Mouse (Mus musculus): ENCODE measurements around the gene Olfr172. TPM values are rescaled to one million over a fixed set of nuclear protein-coding genes. Genes with fewer than 3 reads are reported as not detected.

Olfr172 gene
- polyA plus RNA-seq, 1 experiment from 2014 or later, result not detected

DNA sequence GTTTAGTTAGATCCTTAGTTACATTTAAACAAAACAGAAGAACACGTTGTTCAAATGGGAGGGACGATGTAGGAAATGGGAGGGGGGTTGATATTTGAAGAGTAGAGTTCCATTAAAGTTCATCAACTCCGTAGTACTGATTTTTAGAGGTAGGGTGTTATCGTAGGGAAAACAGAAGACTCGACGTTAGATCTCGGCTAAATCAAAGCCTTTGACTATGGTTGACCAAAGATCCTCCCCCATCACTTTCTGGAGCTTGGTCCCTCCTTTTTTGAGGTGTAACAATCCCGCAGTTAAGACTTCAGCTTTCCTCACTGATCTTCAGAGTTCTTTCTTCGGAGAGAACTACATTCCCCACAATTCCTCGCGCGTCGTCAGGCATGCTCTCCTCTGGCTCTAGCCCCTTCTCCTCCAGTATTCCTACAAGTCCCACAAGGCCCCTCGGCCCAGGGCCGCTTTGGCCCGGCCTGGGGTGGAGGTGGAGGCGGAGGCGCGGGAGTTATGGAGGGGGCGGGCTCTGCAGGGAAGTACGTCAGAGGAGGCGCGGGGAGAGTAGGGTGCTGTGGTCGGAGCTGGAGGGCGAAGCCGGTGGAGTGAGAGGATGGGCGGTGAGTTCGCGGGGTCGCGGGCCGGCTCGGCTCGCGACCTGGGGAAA lies 35.4 kb downstream of the Olfr172 start, which contains the start of gene Cldnd1:
TSS of gene Cldnd1 (plus strand) at position 434 of the 655 bp plus-strand sequence.
- ATAC-seq (ENCODE audit: low FRiP score, low TSS enrichment), result peak; percentile 100
- peak within 1 kb of the TSS; percentile 62 for H3K9ac ChIP-seq (ENCODE audit: low read depth, low read length)
- peak within 1 kb of the TSS; percentile 50 for H3K4me2 ChIP-seq (replicated peaks; ENCODE audit: low read depth, low read length)
- H3K27ac ChIP-seq (ENCODE audit: low read depth, low read length), result peak within 1 kb of the TSS; percentile 72
- H3K9me3 ChIP-seq (ENCODE audit: control insufficient read depth, low read length), result no peaks in the 10 kb centered on the region
- 2% methylated on average over 30 of the region's 35 CpGs for WGBS
- no peaks in the 10 kb centered on the region for H3K27me3 ChIP-seq (ENCODE audit: control insufficient read depth, insufficient read depth, low read length)
- no peaks in the 10 kb centered on the region for H3K4me1 ChIP-seq (ENCODE audit: control insufficient read depth, insufficient read depth, low read length)
- H3K36me3 ChIP-seq (ENCODE audit: control insufficient read depth, insufficient read depth, low read length), result peaks cover 26% of the 10 kb centered on the region
- H3K4me3 ChIP-seq (ENCODE audit: low read length), result peak within 1 kb of the TSS; percentile 47

DNA sequence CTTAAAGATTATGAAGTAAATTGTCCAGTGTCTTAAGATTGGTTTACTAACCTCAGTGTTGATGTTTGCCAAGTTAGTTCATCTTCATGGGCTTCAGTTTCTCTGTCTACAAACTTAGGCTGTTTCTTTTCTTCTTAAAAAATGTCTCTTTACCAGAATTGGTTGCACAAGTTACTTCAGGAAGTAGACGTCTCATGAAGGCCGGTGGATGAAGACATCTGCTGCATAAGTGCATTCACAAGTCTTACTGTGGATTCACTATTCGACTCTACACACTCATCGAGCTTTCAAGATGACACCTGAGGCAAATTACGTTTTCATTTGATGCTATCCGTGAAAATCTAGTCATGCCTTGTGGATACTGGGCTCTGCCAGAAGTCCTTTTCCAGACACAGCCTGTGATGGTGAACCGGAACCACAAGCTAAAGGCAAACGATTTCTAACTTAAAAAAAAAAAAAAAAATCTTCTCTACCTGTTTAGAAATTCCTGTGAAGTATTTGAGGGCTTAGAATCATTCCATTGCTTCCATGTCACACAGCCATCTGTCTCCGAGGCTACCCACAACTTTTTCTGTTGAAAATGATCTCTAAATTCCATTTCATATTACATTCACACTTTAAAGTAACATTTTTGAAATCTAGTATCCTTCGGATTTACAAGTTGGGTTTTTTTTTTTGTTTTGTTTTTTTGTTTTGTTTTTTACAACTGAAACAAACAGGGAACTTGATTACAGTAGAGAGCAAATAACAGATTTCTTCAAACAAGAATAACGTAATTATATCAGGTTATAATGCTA lies 36.1 kb downstream of the Olfr172 start:
- no peaks in the 10 kb centered on the region for H3K4me1 ChIP-seq (ENCODE audit: control insufficient read depth, insufficient read depth, low read length)
- no peak overlapping the region for H3K9ac ChIP-seq (ENCODE audit: low read depth, low read length)
- no peaks in the 10 kb centered on the region for H3K9me3 ChIP-seq (ENCODE audit: control insufficient read depth, low read length)
- H3K27me3 ChIP-seq (ENCODE audit: control insufficient read depth, insufficient read depth, low read length), result no peaks in the 10 kb centered on the region
- ATAC-seq (ENCODE audit: low FRiP score, low TSS enrichment), result no peak
- H3K4me2 ChIP-seq (replicated peaks; ENCODE audit: low read depth, low read length), result peak overlapping the region; percentile 42
- 77% methylated on average over 11 of the region's 11 CpGs for WGBS
- no peak overlapping the region for H3K27ac ChIP-seq (ENCODE audit: low read depth, low read length)
- H3K4me3 ChIP-seq (ENCODE audit: low read length), result peak overlapping the region; percentile 47; the same call in 1 of the 2 replicates
- H3K36me3 ChIP-seq (ENCODE audit: control insufficient read depth, insufficient read depth, low read length), result peaks cover 18% of the 10 kb centered on the region

DNA sequence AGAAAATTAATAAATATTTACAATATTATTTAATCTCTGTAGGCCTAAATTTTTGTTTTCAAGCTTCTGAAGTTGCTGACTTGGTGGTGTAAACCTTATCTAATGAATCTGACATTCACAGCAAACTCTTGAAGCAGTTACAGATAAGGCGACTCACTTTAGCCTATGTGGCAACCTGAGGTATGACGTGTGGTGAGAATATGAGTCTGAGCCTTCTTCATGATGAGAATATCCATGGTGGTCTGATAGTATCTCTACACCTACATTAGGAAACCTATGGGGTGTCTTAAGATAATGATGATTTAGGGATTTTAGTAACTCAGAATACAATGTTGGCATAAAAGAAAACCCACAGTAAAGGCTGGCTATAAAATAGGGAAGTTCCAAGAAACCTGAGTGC lies 40.7 kb downstream of the Olfr172 start:
- Histone ChIP-seq H3K27ac (ENCODE audit: low read depth, low read length) (no peak overlapping the region), H3K9ac (ENCODE audit: low read depth, low read length) (no peak overlapping the region), H3K9me3 (ENCODE audit: control insufficient read depth, low read length) (no peaks in the 10 kb centered on the region), H3K4me1 (ENCODE audit: control insufficient read depth, insufficient read depth, low read length) (no peaks in the 10 kb centered on the region), H3K27me3 (ENCODE audit: control insufficient read depth, insufficient read depth, low read length) (no peaks in the 10 kb centered on the region), H3K4me3 (ENCODE audit: low read length) (no peak overlapping the region), H3K36me3 (ENCODE audit: control insufficient read depth, insufficient read depth, low read length) (no peaks in the 10 kb centered on the region), H3K4me2 (replicated peaks; ENCODE audit: low read depth, low read length) (no peak overlapping the region)
- 90% methylated on average over 2 of the region's 2 CpGs for WGBS
- ATAC-seq (ENCODE audit: low FRiP score, low TSS enrichment), result no peak

DNA sequence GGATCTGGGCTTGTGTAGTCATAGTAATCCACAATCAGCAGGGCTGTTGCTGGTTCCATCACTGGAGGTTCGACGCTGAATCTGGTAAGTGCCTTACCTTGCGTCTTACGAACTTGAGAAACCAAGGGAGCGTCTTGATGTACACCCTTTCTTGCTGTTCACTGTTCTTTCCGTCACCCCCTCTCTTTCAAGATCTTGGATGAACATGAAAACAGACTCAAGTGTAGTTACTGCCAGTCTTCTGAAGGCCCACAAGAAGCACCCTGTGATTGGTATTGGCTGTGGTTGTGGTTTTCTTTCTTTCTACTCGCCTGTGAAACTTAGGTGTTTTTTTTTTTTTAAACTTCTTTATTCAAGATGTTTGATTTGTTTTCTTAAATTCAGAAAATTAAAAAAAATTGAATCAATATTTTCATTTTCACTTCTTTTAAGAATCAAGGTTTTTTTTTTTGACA lies 44.3 kb downstream of the Olfr172 start, which contains the start of gene Gpr15:
TSS of gene Gpr15 (minus strand) at position 405 of the 455 bp plus-strand sequence.
- H3K27me3 ChIP-seq (ENCODE audit: control insufficient read depth, insufficient read depth, low read length), result no peaks in the 10 kb centered on the region
- WGBS, result 94% methylated on average over 7 of the region's 7 CpGs
- H3K9ac ChIP-seq (ENCODE audit: low read depth, low read length), result no peak within 1 kb of the TSS
- no peak within 1 kb of the TSS for H3K4me2 ChIP-seq (replicated peaks; ENCODE audit: low read depth, low read length)
- ATAC-seq (ENCODE audit: low FRiP score, low TSS enrichment), result no peak
- no peaks in the 10 kb centered on the region for H3K4me1 ChIP-seq (ENCODE audit: control insufficient read depth, insufficient read depth, low read length)
- no peak within 1 kb of the TSS for H3K4me3 ChIP-seq (ENCODE audit: low read length)
- H3K9me3 ChIP-seq (ENCODE audit: control insufficient read depth, low read length), result no peaks in the 10 kb centered on the region
- H3K27ac ChIP-seq (ENCODE audit: low read depth, low read length), result no peak within 1 kb of the TSS
- H3K36me3 ChIP-seq (ENCODE audit: control insufficient read depth, insufficient read depth, low read length), result no peaks in the 10 kb centered on the region

DNA sequence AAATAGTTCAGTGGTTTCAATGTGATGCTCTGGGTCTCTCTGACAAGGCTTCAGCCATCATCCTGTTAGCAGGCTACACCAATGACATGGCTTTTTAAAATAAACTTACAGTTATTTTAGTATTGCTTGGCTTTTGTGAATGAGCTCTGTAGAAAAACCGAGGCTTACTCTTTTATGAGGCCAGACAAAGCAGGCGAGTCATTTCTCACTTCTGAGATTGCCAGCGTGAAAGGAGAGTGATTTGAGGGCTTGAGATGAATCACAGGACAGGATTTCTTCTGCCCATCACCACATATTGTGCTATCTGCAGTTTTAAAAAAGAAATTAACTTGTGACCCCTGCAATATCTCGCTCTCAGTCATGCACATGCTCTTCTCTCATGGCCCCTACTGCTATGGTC lies 48.0 kb downstream of the Olfr172 start:
- Histone ChIP-seq H3K36me3 (ENCODE audit: control insufficient read depth, insufficient read depth, low read length) (no peaks in the 10 kb centered on the region), H3K9ac (ENCODE audit: low read depth, low read length) (no peak overlapping the region), H3K27me3 (ENCODE audit: control insufficient read depth, insufficient read depth, low read length) (no peaks in the 10 kb centered on the region), H3K4me3 (ENCODE audit: low read length) (no peak overlapping the region), H3K4me2 (replicated peaks; ENCODE audit: low read depth, low read length) (no peak overlapping the region), H3K27ac (ENCODE audit: low read depth, low read length) (no peak overlapping the region), H3K4me1 (ENCODE audit: control insufficient read depth, insufficient read depth, low read length) (no peaks in the 10 kb centered on the region), H3K9me3 (ENCODE audit: control insufficient read depth, low read length) (no peaks in the 10 kb centered on the region)
- no peak for ATAC-seq (ENCODE audit: low FRiP score, low TSS enrichment)
- WGBS, result 71% methylated on average over 4 of the region's 4 CpGs

DNA sequence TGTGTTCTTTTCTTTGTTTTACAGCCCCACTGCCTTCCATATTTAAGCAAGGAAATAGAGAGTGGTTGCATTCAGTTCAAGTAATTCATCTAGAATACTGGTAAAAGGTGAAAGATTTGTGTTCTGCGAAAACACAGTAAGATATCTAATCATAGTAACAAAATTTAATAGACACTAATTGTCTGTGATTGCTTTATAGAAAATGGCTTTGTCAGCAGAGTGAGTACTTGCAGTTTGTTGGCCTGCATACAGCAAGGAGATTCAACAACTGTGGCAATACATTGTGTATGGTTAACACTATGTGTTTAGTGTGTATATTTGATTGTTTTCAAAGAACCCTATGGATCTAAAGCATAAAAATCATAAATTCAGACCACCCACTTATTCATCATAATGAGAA lies 49.8 kb downstream of the Olfr172 start:
- Histone ChIP-seq H3K27me3 (ENCODE audit: control insufficient read depth, insufficient read depth, low read length) (no peaks in the 10 kb centered on the region), H3K4me2 (replicated peaks; ENCODE audit: low read depth, low read length) (no peak overlapping the region), H3K9me3 (ENCODE audit: control insufficient read depth, low read length) (no peaks in the 10 kb centered on the region), H3K9ac (ENCODE audit: low read depth, low read length) (no peak overlapping the region), H3K27ac (ENCODE audit: low read depth, low read length) (no peak overlapping the region), H3K36me3 (ENCODE audit: control insufficient read depth, insufficient read depth, low read length) (no peaks in the 10 kb centered on the region), H3K4me3 (ENCODE audit: low read length) (no peak overlapping the region), H3K4me1 (ENCODE audit: control insufficient read depth, insufficient read depth, low read length) (no peaks in the 10 kb centered on the region)
- 89% methylated on average over 1 of the region's 1 CpGs for WGBS
- ATAC-seq (ENCODE audit: low FRiP score, low TSS enrichment), result no peak

DNA sequence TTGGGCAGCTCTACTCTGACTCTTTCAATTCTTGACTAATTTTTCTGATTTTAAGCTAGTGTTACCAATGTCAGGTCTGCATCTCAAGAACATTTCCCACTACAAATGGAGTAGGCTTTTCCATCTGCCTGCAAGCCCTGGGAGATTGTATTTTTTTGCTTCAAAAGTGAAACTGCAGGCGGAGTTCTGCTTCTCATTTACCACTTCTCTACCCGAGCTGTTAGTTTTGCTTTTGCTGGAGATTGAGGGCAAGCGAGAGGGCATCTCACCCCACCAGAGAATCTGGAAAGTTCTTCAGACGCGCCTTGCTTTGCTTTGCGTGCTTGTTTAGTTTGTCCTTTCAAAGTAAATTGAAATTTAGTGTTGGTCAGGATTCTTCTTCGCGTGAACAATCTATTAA lies 50.8 kb downstream of the Olfr172 start:
- Histone ChIP-seq H3K36me3 (ENCODE audit: control insufficient read depth, insufficient read depth, low read length) (no peaks in the 10 kb centered on the region), H3K4me3 (ENCODE audit: low read length) (no peak overlapping the region), H3K4me2 (replicated peaks; ENCODE audit: low read depth, low read length) (no peak overlapping the region), H3K4me1 (ENCODE audit: control insufficient read depth, insufficient read depth, low read length) (no peaks in the 10 kb centered on the region), H3K9me3 (ENCODE audit: control insufficient read depth, low read length) (no peaks in the 10 kb centered on the region), H3K27me3 (ENCODE audit: control insufficient read depth, insufficient read depth, low read length) (no peaks in the 10 kb centered on the region), H3K27ac (ENCODE audit: low read depth, low read length) (no peak overlapping the region), H3K9ac (ENCODE audit: low read depth, low read length) (no peak overlapping the region)
- 78% methylated on average over 8 of the region's 8 CpGs for WGBS
- ATAC-seq (ENCODE audit: low FRiP score, low TSS enrichment), result no peak

All from kidney, embryonic 14.5 days (tissue).